Mouse (Mus musculus): ENCODE results near the gene Eif4e3. TPM values are rescaled to one million over a fixed set of nuclear protein-coding genes. Genes with fewer than 3 reads are reported as not detected.

Eif4e3 gene
- total RNA-seq (2022): 10 to 100 TPM; 40.1 to 57.0 (median 48.9) TPM

GRCm38 (mm10) chr6:99666318-99667171, at the start of gene Eif4e3, which contains the start of gene Gm20696:
TSS of gene Eif4e3 (minus strand) at chr6:99666771.
TSS of gene Gm20696 (minus strand) at chr6:99666797.
- DNase-seq (ENCODE audit: low spot score): peak; percentile 37

GRCm38 (mm10) chr6:99715913-99716312, 49.3 kb upstream of the Eif4e3 start:
- no peak for DNase-seq (ENCODE audit: low spot score)

GRCm38 (mm10) chr6:99715191-99715590, 48.6 kb upstream of the Eif4e3 start:
- no peak for DNase-seq (ENCODE audit: low spot score)

- no peak for DNase-seq (ENCODE audit: low spot score)
Measured at GRCm38 (mm10) chr6:99713256-99713655, 46.7 kb upstream of the Eif4e3 start.

GRCm38 (mm10) chr6:99711576-99712101, 45.1 kb upstream of the Eif4e3 start:
- DNase-seq (ENCODE audit: low spot score): no peak

- no peak for DNase-seq (ENCODE audit: low spot score)
Measured at GRCm38 (mm10) chr6:99700484-99700883, 33.9 kb upstream of the Eif4e3 start.

GRCm38 (mm10) chr6:99692916-99693841, 26.6 kb upstream of the Eif4e3 start:
- no peak for DNase-seq (ENCODE audit: low spot score)

- no peak for DNase-seq (ENCODE audit: low spot score)
Measured at GRCm38 (mm10) chr6:99692206-99692915, 25.8 kb upstream of the Eif4e3 start, which contains the start of gene Gpr27. TSS of gene Gpr27 (plus strand) at chr6:99692679.

- no peak for DNase-seq (ENCODE audit: low spot score)
Measured at GRCm38 (mm10) chr6:99691666-99692205, 25.2 kb upstream of the Eif4e3 start.

- DNase-seq (ENCODE audit: low spot score): no peak
Measured at GRCm38 (mm10) chr6:99688513-99688912, 21.9 kb upstream of the Eif4e3 start.

- DNase-seq (ENCODE audit: low spot score): no peak
Measured at GRCm38 (mm10) chr6:99684899-99685298, 18.3 kb upstream of the Eif4e3 start.

- DNase-seq (ENCODE audit: low spot score): no peak
Measured at GRCm38 (mm10) chr6:99683974-99684373, 17.4 kb upstream of the Eif4e3 start.

- DNase-seq (ENCODE audit: low spot score): no peak
Measured at GRCm38 (mm10) chr6:99678108-99678507, 11.5 kb upstream of the Eif4e3 start.

- DNase-seq (ENCODE audit: low spot score): no peak
Measured at GRCm38 (mm10) chr6:99677325-99677724, 10.8 kb upstream of the Eif4e3 start.

GRCm38 (mm10) chr6:99674482-99674881, 7.9 kb upstream of the Eif4e3 start:
- DNase-seq (ENCODE audit: low spot score): no peak

GRCm38 (mm10) chr6:99671768-99672167, 5.2 kb upstream of the Eif4e3 start:
- DNase-seq (ENCODE audit: low spot score): no peak

GRCm38 (mm10) chr6:99670481-99671119, 4.0 kb upstream of the Eif4e3 start:
- peak; percentile 41 for DNase-seq (ENCODE audit: low spot score)

GRCm38 (mm10) chr6:99669481-99670325, 3.1 kb upstream of the Eif4e3 start:
- no peak for DNase-seq (ENCODE audit: low spot score)

- no peak for DNase-seq (ENCODE audit: low spot score)
Measured at GRCm38 (mm10) chr6:99667290-99667689, 719 bp upstream of the Eif4e3 start.
